Mouse (Mus musculus): ENCODE measurements around the gene Cdyl2.

The Cdyl2 gene

DNA sequence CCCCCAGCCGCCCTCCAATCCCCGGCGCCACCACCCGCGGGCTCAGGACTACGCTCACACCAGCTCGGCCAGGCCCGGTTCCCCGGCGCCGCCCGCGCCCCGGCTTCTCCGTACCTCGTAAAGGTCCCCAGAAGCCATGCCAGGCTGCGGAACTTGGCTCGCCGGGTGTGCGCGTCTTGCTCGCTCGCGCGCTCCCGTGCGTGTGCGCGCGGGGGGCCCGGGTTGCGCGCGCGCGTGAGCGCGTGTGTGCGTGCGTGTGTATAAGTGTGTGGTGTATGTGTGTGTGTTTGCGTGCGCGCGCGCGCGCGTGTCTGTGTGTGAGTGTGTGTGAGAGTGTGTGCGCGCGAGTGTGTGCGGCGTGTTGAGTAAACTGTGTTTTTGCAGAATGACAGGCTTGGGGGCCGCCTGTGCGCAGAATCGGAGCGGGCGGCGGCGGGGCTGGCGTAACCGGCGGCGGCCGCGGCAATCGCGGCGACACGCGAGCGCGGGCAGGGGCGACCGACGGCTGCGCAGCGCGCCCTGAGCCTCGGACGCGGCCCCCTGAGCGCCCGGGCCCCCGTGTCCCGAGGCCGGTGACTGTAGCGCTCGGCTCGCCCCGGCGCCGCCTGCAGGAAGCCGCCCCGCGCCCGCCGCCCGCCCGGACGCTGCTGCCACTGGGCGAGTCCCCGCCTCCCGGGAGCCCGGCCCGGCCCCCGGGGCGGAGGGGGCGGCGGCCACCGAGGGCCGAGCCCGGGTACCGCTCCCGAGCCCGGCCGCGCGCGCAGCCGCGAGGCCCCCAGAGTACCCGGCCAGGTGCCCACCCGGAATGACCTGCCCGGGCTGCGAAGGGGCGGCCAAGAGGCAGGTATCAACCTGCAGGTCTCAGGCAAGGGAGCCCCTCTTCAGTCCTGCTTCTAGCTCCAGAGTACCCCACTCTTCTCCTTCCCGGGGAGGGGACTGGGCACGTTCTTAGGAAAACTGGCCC lies at the start of gene Cdyl2:
TSS of gene Cdyl2 (minus strand) at position 308 of the 964 bp plus-strand sequence.
- peak; percentile 67 to 69 for DNase-seq

DNA sequence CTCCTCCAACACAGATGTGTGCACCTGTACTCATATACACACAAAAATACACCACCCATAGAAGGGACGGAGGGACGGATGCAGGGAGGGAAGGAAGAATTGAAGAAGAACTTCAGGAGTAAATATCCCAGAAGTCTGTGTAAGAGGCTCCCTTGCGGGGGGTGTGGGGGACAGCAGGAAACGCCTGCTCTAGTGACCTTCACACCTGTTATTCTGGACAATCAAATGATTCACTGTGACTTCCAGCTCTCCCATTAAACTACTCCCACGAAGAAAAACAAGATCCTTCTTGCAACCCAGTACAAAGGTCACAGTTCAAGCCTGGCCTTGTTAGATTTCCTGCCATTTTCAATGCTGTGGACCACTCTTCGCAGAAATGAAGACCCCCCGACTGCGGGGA lies 47.8 kb upstream of the Cdyl2 start:
- DNase-seq: no peak

DNA sequence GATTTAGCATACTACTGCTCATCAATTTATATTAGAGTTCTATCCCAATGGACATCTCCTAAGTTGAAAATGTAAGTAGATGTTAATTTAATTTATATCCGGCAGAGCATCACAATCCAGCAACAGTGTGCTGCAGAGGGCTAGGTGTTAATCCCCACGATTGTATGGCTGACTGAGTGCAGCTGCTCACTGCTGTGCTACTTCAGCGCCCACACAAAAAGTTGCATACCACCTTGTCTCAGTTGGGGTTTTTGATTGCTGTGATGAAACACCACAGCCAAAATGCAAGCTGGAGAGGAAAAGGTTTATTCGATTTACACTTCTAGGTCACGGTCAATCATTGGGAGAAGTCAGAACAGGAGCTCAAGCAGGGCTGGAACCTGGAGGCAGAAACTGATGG lies 41.4 kb upstream of the Cdyl2 start:
- no peak for DNase-seq

DNA sequence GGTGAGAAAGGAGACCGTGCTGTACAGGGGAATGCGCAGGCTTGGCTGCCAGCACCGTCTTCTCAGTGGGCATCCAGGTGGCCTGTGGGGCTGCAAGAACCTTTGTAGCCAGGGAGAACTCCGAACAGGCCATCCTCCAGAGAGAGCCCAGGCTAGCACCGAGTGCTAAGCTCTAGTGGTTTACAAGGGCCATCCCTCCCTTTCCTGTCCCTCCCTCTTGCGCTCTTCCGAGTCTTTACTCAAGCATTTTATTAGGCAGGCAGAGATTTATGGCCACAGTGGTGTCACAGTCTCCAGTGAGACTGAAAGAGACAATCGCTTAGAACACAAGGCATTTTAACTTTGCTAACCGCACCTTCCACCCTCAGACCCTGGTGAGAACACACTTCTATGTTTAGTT lies 39.9 kb upstream of the Cdyl2 start:
- DNase-seq: no peak

DNA sequence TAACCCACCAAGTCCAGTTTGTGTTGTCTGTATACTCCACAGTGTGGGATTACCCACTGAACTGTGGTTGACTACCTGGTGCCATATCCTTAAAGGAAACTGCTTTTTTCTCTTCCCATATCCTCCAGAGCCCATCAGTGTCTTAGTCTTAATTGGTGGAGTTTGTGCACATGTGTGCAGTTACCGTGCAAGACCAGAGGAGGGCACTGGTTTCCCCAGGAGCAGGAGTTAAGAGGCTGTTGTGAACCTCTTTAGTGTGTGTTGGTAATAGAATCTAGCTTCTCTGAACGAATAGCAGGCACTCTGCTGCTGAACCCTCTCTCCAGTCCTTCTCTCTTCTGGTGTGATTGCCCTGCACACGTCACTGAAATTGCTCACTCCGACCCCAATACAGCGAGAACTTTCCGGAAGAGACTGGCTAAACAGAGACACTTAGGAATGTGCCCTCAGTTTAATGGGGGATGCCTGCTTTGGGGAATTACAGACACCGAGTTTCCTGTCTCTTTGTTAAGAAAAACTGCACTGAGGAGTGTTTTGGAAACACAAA lies 39.1 kb upstream of the Cdyl2 start:
- DNase-seq: no peak

DNA sequence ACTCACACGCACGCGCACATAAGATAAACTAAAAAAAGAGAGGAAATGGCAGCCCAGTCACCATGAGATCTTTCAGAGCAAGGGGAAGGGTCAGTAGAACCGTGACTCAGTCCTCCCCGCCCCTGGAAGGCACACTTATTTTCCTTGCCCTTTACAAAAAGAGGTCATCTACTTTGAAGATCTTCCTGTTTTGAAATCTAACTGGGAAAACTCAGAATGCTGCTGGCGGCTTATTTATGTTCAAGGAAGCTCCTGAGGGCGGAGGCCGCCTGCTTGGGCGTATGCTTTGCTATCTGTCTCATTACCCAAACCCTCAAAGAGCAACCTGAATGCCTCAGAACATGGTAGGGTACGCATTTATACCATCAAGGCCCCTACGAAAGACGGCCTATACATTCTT lies 38.0 kb upstream of the Cdyl2 start:
- no peak for DNase-seq

DNA sequence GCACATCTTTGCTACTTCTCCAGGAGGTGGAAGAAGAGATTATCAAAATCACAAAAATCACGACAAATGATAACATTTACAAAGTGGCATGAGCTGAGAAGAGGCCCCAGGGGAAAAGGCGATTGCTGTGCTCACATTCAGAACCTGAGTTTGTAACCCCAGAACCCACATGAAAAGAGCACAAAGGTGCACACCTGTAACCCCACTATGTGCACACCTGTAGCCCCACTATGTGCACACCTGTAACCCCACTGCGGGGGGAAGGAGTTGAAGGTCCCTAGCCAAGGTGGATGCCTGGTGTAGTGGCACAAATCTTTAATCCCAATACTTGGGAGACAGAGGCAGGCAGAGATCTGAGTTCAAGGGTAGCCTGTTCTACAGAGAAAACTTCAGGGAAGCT lies 23.4 kb upstream of the Cdyl2 start:
- DNase-seq: no peak

DNA sequence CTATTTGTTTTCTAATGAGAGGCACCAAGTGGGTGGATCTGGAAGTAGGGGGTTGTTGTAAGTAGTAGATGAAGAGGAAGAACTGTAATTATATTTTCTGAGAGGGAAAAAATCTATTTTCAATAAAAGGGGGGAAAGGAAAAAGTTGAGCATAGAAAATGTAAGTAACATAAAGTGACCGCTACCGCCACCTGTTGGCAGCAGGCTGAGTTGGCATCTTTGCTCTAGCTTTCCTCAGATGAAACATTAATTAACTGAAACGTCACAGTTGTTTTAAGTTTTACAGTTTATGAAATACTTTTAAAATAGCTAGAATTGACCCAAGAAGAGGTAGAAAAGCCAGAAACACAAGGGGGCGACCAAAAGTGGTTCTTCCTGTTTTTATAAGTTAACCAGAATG lies 22.8 kb upstream of the Cdyl2 start:
- no peak for DNase-seq

DNA sequence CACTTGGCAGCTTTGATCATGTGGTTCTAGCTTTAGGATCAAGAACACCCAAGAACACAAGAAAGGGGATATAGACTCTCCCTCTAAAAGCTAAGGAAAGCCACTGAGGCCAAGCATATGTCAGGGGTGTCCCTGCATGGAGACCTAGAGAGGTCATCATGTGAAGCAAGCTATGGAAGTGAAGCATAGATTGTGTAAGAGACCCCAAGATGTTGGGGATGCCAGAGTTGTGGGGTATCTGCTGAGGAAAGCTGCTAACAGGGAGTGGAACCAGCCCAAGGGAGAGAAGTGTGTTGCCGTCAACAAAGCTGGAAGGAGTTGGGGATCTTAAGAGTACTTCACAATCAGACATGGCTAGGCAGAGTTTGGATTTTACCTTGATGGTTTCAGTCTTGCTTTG lies 7.9 kb upstream of the Cdyl2 start:
- DNase-seq: no peak

DNA sequence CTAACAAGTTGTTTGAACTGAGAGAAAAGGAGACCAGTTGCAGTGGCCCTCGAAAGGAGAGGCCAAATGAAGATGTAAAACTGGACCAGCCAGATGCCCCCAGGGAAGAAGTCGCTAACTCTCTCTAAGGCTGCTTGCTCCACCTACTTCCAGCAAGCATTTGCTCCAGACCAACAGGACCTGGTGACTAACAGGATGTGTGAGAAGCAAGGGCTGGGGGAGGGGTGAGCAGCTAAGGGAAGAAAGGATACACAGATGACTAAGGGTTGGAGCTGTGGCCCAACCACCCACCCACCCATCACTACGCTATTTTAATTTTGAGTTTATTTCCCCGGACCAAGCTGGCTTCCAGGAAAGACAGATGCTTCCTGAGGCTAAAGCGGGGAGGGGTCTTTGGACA lies 2.5 kb upstream of the Cdyl2 start:
- no peak for DNase-seq

DNA sequence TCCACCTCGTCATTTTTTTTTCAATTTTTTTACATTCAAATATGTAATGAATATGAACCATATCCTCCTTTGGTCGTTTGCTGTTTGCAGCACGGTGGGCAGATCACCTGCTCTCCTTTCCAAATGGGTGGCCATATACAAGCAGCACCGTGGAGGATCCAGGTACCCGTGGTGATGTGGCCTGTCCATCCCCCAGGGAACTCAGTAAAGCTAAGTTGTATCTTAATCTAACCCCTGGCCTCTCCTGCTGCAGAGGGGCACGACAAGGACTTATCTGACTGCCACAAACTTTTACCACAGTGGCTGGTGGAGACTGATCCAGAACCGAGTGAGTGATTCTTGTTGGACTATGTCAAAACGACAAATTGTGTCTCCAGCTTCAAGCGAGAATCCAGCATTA lies 1.4 kb upstream of the Cdyl2 start:
- no peak for DNase-seq

DNA sequence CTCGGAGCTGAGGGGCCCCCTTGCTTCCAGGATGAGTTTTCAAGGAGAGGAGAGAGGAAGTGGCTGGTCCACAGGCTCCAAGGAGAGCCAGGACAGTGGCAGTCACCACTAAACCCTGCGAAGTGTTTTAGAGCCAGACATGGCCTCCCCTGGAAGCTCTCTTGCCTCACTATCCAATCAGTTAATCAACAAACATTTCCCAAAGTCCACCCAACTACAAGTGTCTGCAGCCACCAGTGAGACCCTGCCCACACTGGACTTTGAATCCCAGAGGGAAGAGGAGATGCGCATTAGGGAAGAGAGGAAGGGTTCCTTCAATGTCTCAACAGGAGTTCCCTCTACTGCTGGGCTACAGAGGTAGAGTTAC lies 840 bp upstream of the Cdyl2 start:
- DNase-seq: no peak

DNA sequence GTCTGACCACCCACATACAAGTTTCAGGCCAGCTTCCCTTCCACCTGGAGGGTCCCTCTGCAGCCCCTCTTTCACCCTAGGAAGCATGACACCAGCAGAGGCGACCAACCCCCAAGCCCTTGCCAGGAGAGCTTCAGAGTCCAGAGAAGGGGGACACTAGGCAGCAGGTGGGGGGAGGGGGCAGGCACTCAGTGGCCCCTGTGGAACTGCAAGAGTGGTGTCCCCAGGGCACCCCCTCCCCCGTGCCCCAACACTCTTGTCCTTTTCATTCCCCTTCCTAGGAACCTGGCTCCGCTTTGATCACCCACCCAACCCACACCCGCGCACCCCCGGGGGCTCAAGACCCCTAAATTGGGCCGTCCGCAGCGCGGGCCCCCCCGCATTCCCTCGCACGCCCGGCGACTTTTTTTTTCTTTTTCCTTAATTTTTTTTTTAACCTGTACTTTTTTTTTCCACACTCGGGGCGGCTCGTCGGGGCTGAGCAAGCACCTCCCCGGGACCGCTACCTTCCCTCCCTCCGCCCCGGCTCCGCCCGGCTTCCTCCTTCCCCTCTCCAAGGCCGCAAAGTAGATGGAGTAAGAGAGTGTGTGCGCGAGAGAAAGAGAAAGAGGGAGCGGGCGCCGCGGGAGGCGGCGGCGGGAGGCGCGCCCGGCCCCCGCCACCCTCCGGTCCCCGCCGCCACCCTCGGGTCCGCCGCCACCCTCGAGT lies 661 bp downstream of the Cdyl2 start:
- DNase-seq: peak; percentile 26 to 37

DNA sequence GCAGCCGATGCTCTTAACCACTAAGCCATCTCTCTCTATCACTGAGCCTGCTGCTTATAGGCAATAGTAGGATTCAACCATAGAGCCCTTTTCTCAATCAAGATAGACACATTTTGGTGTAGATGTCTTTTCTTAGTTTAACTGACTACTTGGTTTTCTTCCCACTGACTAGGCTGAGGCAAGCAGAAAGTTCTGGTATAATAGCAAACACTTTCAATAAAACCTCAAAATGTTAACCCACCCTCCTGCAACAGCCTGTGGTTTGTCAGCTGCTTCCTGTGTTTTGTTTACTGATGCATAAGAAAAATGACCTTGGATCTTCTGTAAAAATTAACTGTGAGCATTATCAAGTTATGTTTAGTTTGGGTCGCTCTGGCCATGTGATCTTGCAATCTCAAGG lies 11.3 kb downstream of the Cdyl2 start:
- DNase-seq: no peak

DNA sequence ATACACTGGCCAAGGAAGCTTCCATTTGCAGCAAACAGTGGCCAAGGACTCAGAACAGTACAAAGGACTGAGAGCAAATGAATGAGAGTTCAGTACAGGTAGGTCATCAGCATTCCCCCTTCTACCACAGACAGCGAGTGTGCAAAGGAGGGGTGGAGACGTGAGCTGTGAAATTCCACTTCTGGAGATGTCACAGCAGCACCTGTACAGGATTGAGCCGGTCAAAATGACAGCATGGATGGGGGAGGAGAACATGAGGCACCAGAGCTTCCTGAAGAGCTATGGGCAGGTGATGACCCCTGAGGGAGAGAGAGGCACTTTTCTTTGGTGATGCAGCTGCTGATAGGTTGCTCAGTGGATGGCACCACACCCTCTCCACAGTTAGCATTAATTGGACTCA lies 25.3 kb downstream of the Cdyl2 start:
- DNase-seq: no peak

DNA sequence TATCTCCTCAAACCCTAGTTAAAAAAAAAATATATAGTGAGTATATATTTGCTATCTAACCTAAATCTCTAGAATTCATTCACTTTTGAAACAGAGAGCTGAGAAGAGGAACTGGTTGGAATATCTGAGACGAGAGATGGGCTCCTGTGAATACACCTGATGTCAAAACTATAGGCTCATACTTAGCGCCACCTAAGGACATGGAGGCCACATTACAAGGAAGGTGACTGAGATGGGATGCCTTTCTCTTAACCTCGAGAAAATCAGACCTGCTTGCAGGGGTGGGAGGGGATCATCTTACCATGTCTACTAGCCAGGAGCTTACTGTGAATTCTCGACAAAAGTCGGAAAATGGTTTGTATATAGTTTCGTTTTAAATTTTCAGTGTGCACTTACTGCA lies 30.3 kb downstream of the Cdyl2 start:
- DNase-seq: no peak

DNA sequence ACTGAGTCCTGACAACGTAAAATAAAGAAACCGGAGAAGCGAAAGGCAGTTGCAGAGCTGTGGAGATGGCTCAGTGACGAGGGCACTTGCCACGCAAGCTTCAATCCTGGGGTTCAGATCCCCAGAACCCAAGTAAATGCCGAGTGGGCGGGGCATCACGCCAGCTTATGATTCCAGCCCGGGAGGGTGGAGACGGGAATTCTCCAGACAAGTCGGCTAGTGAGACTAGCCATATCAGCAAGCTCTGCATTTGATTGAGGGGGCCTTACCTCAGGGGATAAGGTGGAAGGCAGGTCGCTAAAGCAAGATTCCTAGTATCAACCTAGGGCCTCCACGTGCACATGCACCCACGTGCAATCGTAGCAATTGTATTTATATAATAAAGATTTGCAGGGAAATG lies 39.9 kb downstream of the Cdyl2 start:
- no peak for DNase-seq

DNA sequence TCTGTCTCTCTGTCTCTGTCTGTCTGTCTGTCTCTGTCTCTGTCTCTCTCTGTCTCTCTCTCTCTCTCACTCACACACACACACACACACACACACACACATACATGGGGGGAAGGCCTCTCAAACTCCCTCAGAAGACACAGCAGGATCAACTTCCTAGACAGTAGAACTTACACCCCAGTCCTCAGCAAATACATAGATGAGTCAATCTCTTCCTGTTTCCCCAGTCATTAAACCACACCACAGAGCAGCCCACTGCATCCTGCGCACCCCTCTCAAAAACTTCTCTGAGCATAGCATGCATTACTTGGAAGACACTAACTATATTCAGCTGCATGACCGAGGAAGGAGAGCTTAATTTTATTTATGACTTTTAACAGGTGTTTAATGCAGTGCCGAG lies 43.0 kb downstream of the Cdyl2 start:
- DNase-seq: peak in 1 of 2 experiments; percentile 35

DNA sequence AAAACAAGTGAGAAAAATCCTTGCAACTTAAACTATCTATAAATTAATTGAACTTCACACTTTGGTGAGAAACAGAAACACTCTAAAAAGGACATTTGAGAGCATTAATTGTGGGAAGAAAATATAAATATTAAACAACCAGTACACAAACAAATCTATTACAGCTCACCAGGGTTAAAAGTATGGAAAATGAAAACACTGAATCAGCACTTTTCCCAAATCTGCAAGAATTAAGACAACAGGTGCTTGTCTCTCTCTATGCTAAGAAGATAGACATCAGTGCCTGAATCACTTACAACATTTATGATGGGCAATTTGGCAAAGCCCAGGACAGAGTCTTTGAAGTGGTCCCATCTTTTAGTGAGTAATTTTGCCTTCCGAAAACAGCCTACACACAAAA lies 56.6 kb downstream of the Cdyl2 start:
- DNase-seq: no peak

DNA sequence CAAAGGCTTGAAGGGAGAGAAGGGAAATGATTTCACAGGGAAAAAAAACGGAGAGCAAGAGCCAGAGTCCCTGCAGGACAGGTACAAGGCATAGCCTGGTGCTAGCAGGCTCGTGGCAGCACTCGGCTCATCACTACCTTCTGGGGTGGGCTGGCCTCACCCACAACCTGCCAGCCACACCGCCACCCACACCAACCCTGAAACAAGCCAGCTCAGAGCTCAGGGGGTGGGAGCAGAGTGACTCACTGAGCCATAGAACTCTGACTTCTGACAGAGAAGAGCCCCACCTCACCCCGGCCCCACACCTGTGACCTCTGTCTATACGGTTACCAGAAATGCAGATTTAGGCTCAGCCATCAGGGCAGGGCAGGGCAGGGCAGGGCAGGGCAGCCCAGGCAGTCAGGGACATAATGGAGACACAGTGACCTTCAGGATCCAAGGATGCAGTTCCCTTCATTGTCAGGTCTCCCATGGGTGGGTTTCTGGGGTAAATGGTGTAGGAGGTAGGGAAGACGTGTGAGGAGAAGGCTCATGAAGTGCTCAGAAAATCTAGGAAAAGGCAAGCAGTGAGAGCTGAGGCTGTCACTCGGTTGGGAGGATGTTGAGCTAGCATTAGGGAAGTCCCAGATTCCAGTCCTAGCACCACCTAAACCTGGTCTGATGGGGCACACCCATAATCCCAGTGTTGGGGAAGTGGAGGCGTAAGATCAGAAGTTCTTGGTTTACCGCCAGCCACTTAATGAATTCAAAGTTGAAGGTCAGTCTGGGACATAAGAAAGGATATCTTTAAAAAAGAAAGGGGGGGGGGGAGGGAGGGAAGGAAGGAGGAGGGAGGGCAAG lies 58.6 kb downstream of the Cdyl2 start:
- DNase-seq: no peak

DNA sequence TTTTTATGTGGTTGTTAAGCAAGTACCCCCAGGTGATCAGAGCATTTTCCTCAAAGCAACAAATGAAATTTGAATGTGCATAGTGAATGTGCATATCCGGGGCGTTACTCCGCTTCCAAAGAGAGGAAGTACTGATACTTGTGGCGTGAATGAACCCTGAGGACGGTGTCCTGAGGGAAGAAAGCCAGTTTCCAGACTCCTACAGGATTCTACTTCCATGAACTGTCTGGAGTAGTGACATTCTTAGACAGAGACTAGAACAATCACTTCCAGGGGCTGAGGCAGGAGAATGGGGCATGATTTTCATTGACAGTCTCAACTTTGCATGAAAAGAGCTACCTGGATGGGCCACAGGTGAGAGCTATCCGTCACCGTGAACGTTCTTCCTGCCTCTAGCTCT lies 59.3 kb downstream of the Cdyl2 start:
- no peak for DNase-seq

DNA sequence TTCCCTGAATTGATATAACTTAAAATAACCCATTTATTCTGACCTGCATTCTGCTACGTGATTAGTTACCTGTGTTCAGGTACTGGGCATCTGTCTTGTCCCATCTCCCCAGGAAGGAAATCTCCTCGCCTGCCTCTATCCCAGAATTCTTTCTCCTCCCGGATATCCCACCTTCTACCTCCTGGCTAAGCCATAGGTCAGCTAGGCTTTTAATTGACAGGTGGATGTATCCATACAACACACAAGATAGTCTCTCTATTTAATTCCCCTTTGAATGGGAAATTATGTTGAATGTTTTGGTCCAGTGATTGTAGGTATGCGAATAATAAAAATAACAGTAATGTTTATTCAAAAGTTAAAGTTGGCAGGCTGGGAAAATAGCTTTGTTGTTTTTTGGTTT lies 59.7 kb downstream of the Cdyl2 start:
- DNase-seq: no peak

DNA sequence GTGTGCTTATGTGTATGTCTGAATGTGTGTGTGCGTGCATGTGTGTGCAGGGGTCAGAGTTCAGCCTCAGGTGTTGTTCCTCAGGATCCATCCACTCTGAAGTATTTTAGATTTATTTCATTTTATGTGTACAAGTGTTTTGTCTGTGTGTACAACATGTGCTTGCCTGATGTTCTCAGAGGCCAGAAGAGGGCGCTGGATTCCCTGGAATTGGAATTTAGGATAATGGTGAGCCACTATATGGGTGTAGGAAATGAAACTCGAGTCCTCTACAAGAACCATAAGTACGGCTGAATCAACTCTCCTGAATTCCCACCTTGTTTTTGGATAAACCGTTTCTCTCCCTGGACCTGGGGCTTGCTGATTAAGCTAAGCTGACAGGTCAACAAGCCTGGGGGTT lies 61.2 kb downstream of the Cdyl2 start:
- DNase-seq: no peak
